Mouse (Mus musculus): Measurements from ENCODE around the gene Zfhx3.

DNA sequence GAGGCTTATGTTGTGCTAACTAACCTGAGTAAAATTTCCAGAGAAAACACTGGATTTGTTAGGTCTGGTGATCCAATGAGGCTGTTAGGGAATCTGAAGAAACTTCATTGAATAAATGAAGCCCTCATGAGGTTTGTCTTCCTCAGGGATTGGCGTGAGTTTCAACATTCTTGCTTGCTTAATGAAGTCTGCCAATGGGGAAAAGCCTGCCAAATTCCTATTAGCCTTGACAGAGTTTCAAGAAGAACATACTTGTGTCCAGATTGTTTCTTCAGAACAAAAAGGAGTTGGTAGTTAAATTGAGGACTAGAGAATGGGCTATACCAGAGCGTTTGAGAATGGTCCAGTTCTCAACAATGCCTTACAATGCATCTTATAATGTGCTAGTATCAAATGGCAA, 385.3 kb downstream of the Zfhx3 start:
- no peak for TF ChIP-seq EP300 (IDR thresholded peaks at IDR 0.05; ENCODE audit: low read depth)
- TF ChIP-seq CTCF (IDR thresholded peaks at IDR 0.05; ENCODE audit: low read depth): no peak

Data from liver, embryonic 14.5 days (tissue).